Comparison of ENCODE assay signal across 12 mouse cellular contexts in genomic region chr6:49212141-49212540, GRCm38 (mm10). TPM values are rescaled to one million over a fixed set of nuclear protein-coding genes. Genes with fewer than 3 reads are reported as not detected.
DNase-seq lines count a peak whose midpoint lies in the region; ATAC-seq and TF ChIP-seq lines count a peak whose summit lies in the region.
"Had no signal": no experiment of that assay in that cellular context is flagged by ENCODE, and none has a peak within 500 bp of the region (broad histone marks: within the 10 kb centered on the region; RNA-seq: fewer than 3 reads in every experiment).

No protein-coding gene starts in this region.

- peak overlapping the region; percentile 99 for H3K4me3 ChIP-seq in heart, embryonic 13.5 days
- peak overlapping the region; percentile 96 for H3K4me3 ChIP-seq in hindbrain, embryonic 13.5 days
- no peak overlapping the region for H3K4me3 ChIP-seq in liver, postnatal 0 days (ENCODE audit: low read depth, low read length)

- H3K9me3 ChIP-seq in heart, embryonic 13.5 days = no peaks in the 10 kb centered on the region
- H3K9me3 ChIP-seq in hindbrain, embryonic 13.5 days = no peaks in the 10 kb centered on the region
- no peaks in the 10 kb centered on the region for H3K9me3 ChIP-seq in liver, postnatal 0 days (ENCODE audit: low read length)

- H3K9ac ChIP-seq in heart, embryonic 13.5 days = peak overlapping the region; percentile 99
- H3K9ac ChIP-seq in hindbrain, embryonic 13.5 days = peak overlapping the region; percentile 49
- no peak overlapping the region for H3K9ac ChIP-seq in liver, postnatal 0 days (replicated peaks)

- intact Hi-C loops in heart, postnatal 25 days (cut with DNase I) = no loop called here

- TF ChIP-seq EP300 in liver, postnatal 0 days (IDR thresholded peaks at IDR 0.05; ENCODE audit: low read depth) = no peak

- no peaks in the 10 kb centered on the region for H3K36me3 ChIP-seq in heart, embryonic 13.5 days
- H3K36me3 ChIP-seq in hindbrain, embryonic 13.5 days = no peaks in the 10 kb centered on the region
- no peaks in the 10 kb centered on the region; the same call in 1 of the 2 replicates for H3K36me3 ChIP-seq in liver, postnatal 0 days (replicated peaks; ENCODE audit: insufficient read depth, low read length)

- H3K27me3 ChIP-seq in heart, embryonic 13.5 days (replicated peaks) = no peaks in the 10 kb centered on the region
- H3K27me3 ChIP-seq in hindbrain, embryonic 13.5 days = no peaks in the 10 kb centered on the region
- H3K27me3 ChIP-seq in liver, postnatal 0 days (ENCODE audit: insufficient read depth, low read length) = no peaks in the 10 kb centered on the region

- DNase-seq in heart, postnatal 25 days (ENCODE audit: low spot score) = no peak
- peak; percentile 69 for DNase-seq in embryo, embryonic 10.5 days (ENCODE audit: low spot score)
- DNase-seq in liver, postnatal 0 days = no peak
- no peak for DNase-seq in layer of hippocampus, postnatal 25 days (ENCODE audit: extremely low spot score in 1 of 2, low spot score in 1 of 2)
- DNase-seq in ovary, postnatal 14 days (ENCODE audit: low spot score) = no peak
- DNase-seq in retina, postnatal 1 day = no peak
- DNase-seq: cerebellum, postnatal 25 days; lung, adult 18-20 months; right cerebral cortex, adult 18-20 months had no signal

- H3K4me1 ChIP-seq in heart, embryonic 13.5 days = peaks cover 60% of the 10 kb centered on the region
- peaks cover 49% of the 10 kb centered on the region for H3K4me1 ChIP-seq in hindbrain, embryonic 13.5 days (replicated peaks)
- H3K4me1 ChIP-seq in liver, postnatal 0 days (ENCODE audit: insufficient read depth) = peaks cover 45% of the 10 kb centered on the region

- peak overlapping the region; percentile 92 for H3K4me2 ChIP-seq in heart, embryonic 13.5 days
- peak overlapping the region; percentile 81 for H3K4me2 ChIP-seq in hindbrain, embryonic 13.5 days
- H3K4me2 ChIP-seq in liver, postnatal 0 days (ENCODE audit: low read depth, low read length) = peak overlapping the region; percentile 88

- whole genome bisulfite sequencing in heart, embryonic 13.5 days = 20% methylated on average over 2 of the region's 4 CpGs
- WGBS in hindbrain, embryonic 13.5 days = 11% methylated on average over 3 of the region's 4 CpGs
- 29% methylated on average over 3 of the region's 4 CpGs for WGBS in liver, postnatal 0 days (ENCODE audit: insufficient replicate concordance)

- ATAC-seq in heart, embryonic 13.5 days (ENCODE audit: extremely low read depth, insufficient number of reproducible peaks, low FRiP score, low TSS enrichment) = no peak
- no peak for ATAC-seq in hindbrain, embryonic 13.5 days (ENCODE audit: low FRiP score)
- ATAC-seq in liver, postnatal 0 days = no peak
- ATAC-seq: activated CD4-positive, CD25-positive, alpha-beta regulatory T cell, adult 4 months had no signal

- TF ChIP-seq CTCF in liver, postnatal 0 days (IDR thresholded peaks at IDR 0.05; ENCODE audit: low read depth) = no peak

- peak overlapping the region; percentile 99 for H3K27ac ChIP-seq in heart, embryonic 13.5 days (replicated peaks)
- H3K27ac ChIP-seq in hindbrain, embryonic 13.5 days = no peak overlapping the region
- H3K27ac ChIP-seq in liver, postnatal 0 days (ENCODE audit: low read depth) = peak overlapping the region; percentile 58

RNA-seq across cellular contexts. Expression of gene Igf2bp3, which starts 2.6 kb away (rescaled TPM):
- 39.2 and 44.0 TPM in 2 replicates for polyA plus RNA-seq in heart, embryonic 13.5 days (2015; fragmentation: Nextera tagmentation; extraction: Ambion mirVana)
- total RNA-seq in heart, postnatal 25 days (2021) = under 1 TPM; 0.34 to 0.36 TPM
- polyA plus RNA-seq in hindbrain, embryonic 13.5 days (2015; fragmentation: Nextera tagmentation; extraction: Ambion mirVana) = 43.7 and 45.0 TPM in 2 replicates
- polyA plus RNA-seq in liver, postnatal 0 days (2015; fragmentation: Nextera tagmentation; extraction: Ambion mirVana) = 29.7 and 31.3 TPM in 2 replicates
- under 1 TPM in 1 of 2 experiments, not detected in 1; 0.27 TPM for total RNA-seq in layer of hippocampus, postnatal 25 days (2021)

RNA-seq across cellular contexts. Expression of gene Tra2a, which starts 51.7 kb away (rescaled TPM):
- 57.7 and 67.6 TPM in 2 replicates for polyA plus RNA-seq in heart, embryonic 13.5 days (2015; fragmentation: Nextera tagmentation; extraction: Ambion mirVana)
- total RNA-seq in heart, postnatal 25 days (2021) = 10 to 100 TPM; 24.8 to 34.4 TPM
- 133 and 143 TPM in 2 replicates for polyA plus RNA-seq in hindbrain, embryonic 13.5 days (2015; fragmentation: Nextera tagmentation; extraction: Ambion mirVana)
- 23.4 and 26.3 TPM in 2 replicates for polyA plus RNA-seq in liver, postnatal 0 days (2015; fragmentation: Nextera tagmentation; extraction: Ambion mirVana)
- 10 to 100 TPM; 73.6 to 78.1 TPM for total RNA-seq in layer of hippocampus, postnatal 25 days (2021)
